Mouse (Mus musculus): ENCODE results near the gene Gm960.

DNA sequence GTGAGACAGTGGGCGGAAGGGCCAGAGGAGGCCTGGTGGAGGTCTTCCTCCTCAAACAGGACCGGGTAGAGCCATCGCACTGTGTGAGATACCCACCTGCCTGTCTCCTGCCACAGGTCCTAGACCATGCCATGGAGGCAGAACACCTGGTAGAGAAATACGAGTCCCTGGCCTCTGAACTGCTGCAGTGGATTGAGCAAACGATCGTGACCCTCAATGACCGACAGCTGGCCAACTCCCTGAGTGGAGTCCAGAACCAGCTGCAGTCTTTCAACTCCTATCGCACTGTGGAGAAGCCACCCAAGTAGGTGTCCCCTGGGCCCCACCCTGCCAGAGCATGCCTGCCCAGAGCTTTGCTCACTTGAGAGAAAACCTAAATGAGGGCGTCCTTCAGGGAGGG, 30.7 kb upstream of the Gm960 start:
- TF ChIP-seq EP300 (IDR thresholded peaks at IDR 0.05) (no peak), CTCF (IDR thresholded peaks at IDR 0.05) (no peak)

All from lung, postnatal 0 days (tissue).